Mouse (Mus musculus): ENCODE data around the gene Mark1.

- TF ChIP-seq CTCF (IDR thresholded peaks at IDR 0.05; ENCODE audit: borderline replicate concordance, insufficient read depth, low read length) (no peak), POLR2A (IDR thresholded peaks at IDR 0.05; ENCODE audit: low read depth, low read length) (no peak)
Observed at GRCm38 (mm10) chr1:185038183-185038686, 38.9 kb upstream of the Mark1 start.

Measured in embryonic fibroblast, embryonic 13.5 days (primary cell).